Mouse (Mus musculus) lung, postnatal 0 days (tissue): ENCODE results near the gene Xdh. TPM values are rescaled to one million over a fixed set of nuclear protein-coding genes. Genes with fewer than 3 reads are reported as not detected.

Experiments
- ATAC-seq: fragments of 200-750 bp; cut with Nextera tagmentation; 2 replicates; pipeline ENCODE4 v1.8.0; 2017; ENCODE audit warnings: moderate library complexity
- DNase-seq: peaks from one replicate; pipeline ENCODE4 v3.0.0-alpha.2; 2016; ENCODE audit warnings: low spot score
- H3K27ac ChIP-seq: fragments of 300-500 bp; sonication (generic); 2 replicates; pipeline ENCODE4 v1.5.1; 2014; ENCODE audit warnings: antibody characterized with exemption, mild to moderate bottlenecking, low read length, mixed read lengths
- H3K27me3 ChIP-seq: fragments of 300-500 bp; sonication (generic); replicated peaks from 2 replicates; pipeline ENCODE4 v1.6.1; 2014; ENCODE audit warnings: low read length, mixed read lengths; ENCODE audit not compliant: insufficient read depth
- H3K36me3 ChIP-seq: fragments of 300-500 bp; sonication (generic); 2 replicates; pipeline ENCODE4 v1.6.1; 2014; ENCODE audit warnings: low read length, mixed read lengths; ENCODE audit not compliant: insufficient read depth
- H3K4me1 ChIP-seq: fragments of 300-500 bp; sonication (generic); 2 replicates; pipeline ENCODE4 v1.6.1; 2014; ENCODE audit warnings: antibody characterized with exemption, low read depth, low read length, mixed read lengths; ENCODE audit not compliant: insufficient read depth
- H3K4me2 ChIP-seq: fragments of 300-500 bp; sonication (generic); replicated peaks from 2 replicates; pipeline ENCODE4 v1.6.1; 2014; ENCODE audit warnings: low read depth, mild to moderate bottlenecking, low read length, moderate library complexity, mixed read lengths
- H3K4me3 ChIP-seq: fragments of 300-500 bp; sonication (generic); 2 replicates; pipeline ENCODE4 v1.5.1; 2014; ENCODE audit warnings: low read depth, low read length
- H3K9ac ChIP-seq: fragments of 300-500 bp; sonication (generic); replicated peaks from 2 replicates; pipeline ENCODE4 v1.6.1; 2014; ENCODE audit warnings: low read depth, mild to moderate bottlenecking
- H3K9me3 ChIP-seq: fragments of 300-500 bp; sonication (generic); 2 replicates; pipeline ENCODE4 v1.6.1; 2016; ENCODE audit warnings: low read length, mixed read lengths
- CTCF ChIP-seq: IDR thresholded peaks from 2 replicates; pipeline ENCODE4 v1.5.1; 2016; ENCODE audit warnings: antibody characterized with exemption, mild to moderate bottlenecking
- EP300 ChIP-seq: IDR thresholded peaks from 2 replicates; pipeline ENCODE4 v1.6.1; 2016; ENCODE audit warnings: antibody characterized with exemption, mild to moderate bottlenecking, control low read depth
- WGBS: fragments of 180-500 bp; shearing (Covaris S2); extraction: QIAGEN DNeasy Blood & Tissue Kit; methylation state at CpG from one replicate; pipeline ENCODE4 v1.1.7; 2014; 5-methylcytosine and 5-hydroxymethylcytosine counted together
- polyA plus RNA-seq: library from polyadenylated mRNA; unstranded; fragments of >200 nt; fragmentation: Nextera tagmentation; extraction: Ambion mirVana; gene quantifications from 2 replicates; pipeline ENCODE4 v1.2.1, GENCODE M21; 2015

The Xdh gene
- polyA plus RNA-seq, 1 experiment from 2014 or later, result 34.0 TPM

DNA sequence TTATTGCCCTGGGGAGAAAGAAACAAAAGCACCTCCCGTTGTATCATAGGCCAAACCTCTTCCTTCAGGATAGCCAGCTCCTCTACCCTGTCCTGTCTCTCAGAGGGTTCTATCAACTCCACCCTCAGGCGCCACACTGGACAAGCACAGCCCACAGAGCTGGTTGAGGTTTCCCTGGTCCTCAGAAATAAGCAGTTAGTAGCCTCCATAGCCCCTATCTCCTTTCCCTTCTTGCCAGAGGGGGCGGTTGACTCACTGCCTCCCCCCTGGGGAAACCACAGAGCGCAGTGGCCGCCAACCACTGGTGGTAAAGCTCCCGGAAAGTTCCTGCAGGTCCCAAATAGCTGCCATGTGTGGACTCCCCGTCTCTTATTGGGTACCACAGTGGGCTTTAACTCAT lies 74.3 kb downstream of the Xdh start:
- no peak for TF ChIP-seq CTCF
- TF ChIP-seq EP300, result no peak
- WGBS, result 81% methylated on average over 7 of the region's 7 CpGs
- H3K4me1 ChIP-seq, result no peaks in the 10 kb centered on the region

DNA sequence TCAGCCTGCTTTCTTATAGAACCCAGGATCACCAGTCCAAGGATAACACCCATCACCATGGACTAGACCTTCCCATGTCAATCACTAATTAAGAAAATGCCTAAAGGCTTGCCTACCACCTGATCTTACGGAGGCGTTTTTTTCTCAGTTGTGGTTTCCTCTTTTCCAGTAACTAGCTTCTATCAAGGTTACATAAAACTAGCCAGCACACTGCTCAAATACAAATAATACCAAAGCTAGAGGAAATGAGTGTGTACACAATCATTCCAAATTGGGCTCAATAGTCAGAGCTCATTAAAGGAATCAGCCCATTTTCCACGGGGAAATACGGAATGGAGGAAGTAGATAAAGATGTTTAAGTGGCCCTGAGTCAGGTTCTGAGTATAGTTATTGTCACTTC lies 74.7 kb downstream of the Xdh start:
- Histone ChIP-seq H3K4me3 (no peak overlapping the region), H3K27me3 (no peaks in the 10 kb centered on the region), H3K4me1 (no peaks in the 10 kb centered on the region), H3K9me3 (no peaks in the 10 kb centered on the region), H3K27ac (no peak overlapping the region), H3K9ac (no peak overlapping the region), H3K4me2 (no peak overlapping the region), H3K36me3 (no peaks in the 10 kb centered on the region)
- no peak for DNase-seq
- 53% methylated on average over 4 of the region's 4 CpGs for WGBS
- no peak for TF ChIP-seq CTCF
- TF ChIP-seq EP300, result no peak
- ATAC-seq, result no peak

More for the DNA sequence above, 74.3 kb downstream of the Xdh start:
- Histone ChIP-seq H3K9ac (no peak overlapping the region), H3K4me2 (no peak overlapping the region), H3K36me3 (no peaks in the 10 kb centered on the region), H3K27ac (no peak overlapping the region), H3K4me3 (no peak overlapping the region), H3K9me3 (no peaks in the 10 kb centered on the region), H3K27me3 (no peaks in the 10 kb centered on the region)
- ATAC-seq, result no peak
- DNase-seq, result no peak

DNA sequence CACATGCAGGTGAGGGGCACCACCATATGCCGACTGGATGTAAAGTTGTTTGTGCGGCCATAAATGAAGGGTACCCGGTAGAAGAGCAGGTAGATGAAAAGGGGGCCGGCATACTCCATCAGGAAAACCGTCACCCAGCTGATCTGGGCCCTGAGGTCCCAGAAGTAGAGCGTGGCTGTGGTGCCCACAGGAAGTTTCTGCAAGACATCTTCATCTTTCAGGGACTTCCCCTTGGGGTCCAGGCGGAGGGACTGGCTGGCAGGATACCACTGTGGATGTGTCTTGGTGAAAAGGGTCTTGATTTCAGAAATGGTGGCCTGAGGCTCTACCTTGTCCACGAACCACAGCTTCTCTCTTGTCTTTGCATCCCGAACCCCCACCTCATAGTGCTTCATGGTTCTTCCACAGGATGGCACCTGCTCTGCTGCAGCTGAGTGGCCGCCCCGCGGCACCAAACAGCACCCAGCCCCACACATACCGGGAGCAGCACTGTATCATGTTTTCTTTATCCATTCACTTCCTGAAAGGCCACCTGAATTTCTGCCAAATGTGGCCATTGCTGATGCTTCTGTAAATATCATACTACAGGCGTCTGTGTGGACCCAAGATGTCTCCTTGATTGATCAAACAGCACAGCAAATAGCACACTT lies 78.9 kb downstream of the Xdh start:
- Histone ChIP-seq H3K27me3 (no peaks in the 10 kb centered on the region), H3K36me3 (no peaks in the 10 kb centered on the region), H3K4me3 (no peak overlapping the region), H3K4me2 (no peak overlapping the region), H3K27ac (no peak overlapping the region), H3K9ac (no peak overlapping the region), H3K9me3 (no peaks in the 10 kb centered on the region), H3K4me1 (no peaks in the 10 kb centered on the region)
- no peak for DNase-seq
- no peak for TF ChIP-seq EP300
- no peak for TF ChIP-seq CTCF
- 86% methylated on average over 14 of the region's 14 CpGs for WGBS
- ATAC-seq, result no peak

DNA sequence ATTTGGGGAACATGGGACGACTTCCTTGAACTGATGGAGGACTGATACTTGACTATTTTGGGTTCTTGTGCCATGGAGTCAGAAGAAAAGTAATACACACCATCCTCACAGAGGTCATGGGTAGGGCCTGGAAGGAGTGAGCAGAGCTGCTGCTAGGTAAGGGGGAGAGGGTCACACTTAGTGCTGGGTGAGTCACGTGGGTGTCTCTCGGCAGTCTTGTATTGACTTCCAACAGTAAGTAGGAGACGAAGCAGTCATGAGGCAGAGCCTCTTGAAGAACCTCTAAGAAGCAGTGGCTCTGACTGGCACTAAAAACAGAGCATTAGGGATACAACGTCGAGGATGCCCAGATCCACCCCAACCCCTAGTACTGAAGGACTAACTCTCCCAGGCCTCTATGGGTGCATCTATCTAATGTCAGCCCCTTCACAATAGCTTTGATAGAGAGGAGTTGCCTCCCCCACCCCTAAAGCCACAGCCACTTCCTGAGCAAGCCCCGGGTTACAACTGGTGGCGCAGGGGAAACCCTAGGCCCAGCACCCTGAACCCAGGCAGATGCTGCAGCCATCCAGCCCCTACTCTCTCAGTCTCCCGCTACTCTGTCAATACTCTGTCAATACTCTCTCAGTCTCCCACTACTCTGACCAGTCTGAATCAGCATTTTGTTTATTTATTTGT lies 80.8 kb downstream of the Xdh start:
- ATAC-seq, result no peak

DNA sequence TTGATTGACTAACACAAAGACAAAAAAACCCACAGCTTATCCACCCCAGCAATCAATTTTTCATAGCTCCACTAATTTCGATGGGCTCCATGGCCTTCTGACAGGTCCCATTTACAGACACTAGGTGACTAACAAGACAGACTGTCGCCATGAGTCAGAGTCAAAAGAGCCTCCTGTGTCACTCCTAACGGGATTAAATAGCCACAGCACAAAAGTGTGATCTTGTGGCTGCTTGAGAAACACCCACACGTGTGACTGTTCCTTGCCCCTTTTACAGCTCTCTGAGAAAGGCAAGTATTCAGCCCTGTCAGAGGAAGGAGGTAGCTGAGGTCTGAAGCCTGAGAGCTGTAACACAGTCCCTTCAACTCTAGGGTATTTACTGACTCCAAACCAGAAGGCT lies 96.3 kb downstream of the Xdh start:
- Histone ChIP-seq H3K27me3 (no peaks in the 10 kb centered on the region), H3K4me1 (no peaks in the 10 kb centered on the region), H3K9ac (no peak overlapping the region), H3K36me3 (no peaks in the 10 kb centered on the region), H3K4me3 (no peak overlapping the region), H3K9me3 (no peaks in the 10 kb centered on the region), H3K27ac (no peak overlapping the region), H3K4me2 (no peak overlapping the region)
- DNase-seq (no peak), ATAC-seq (no peak)
- 68% methylated on average over 4 of the region's 4 CpGs for WGBS
- no peak for TF ChIP-seq CTCF
- no peak for TF ChIP-seq EP300

More for the DNA sequence above, 80.8 kb downstream of the Xdh start:
- Histone ChIP-seq H3K27ac (no peak overlapping the region), H3K4me1 (no peaks in the 10 kb centered on the region), H3K27me3 (no peaks in the 10 kb centered on the region), H3K9ac (no peak overlapping the region), H3K4me2 (no peak overlapping the region), H3K4me3 (no peak overlapping the region), H3K9me3 (no peaks in the 10 kb centered on the region), H3K36me3 (no peaks in the 10 kb centered on the region)
- TF ChIP-seq EP300, result no peak
- no peak for TF ChIP-seq CTCF
- 85% methylated on average over 9 of the region's 9 CpGs for WGBS
- DNase-seq, result no peak

DNA sequence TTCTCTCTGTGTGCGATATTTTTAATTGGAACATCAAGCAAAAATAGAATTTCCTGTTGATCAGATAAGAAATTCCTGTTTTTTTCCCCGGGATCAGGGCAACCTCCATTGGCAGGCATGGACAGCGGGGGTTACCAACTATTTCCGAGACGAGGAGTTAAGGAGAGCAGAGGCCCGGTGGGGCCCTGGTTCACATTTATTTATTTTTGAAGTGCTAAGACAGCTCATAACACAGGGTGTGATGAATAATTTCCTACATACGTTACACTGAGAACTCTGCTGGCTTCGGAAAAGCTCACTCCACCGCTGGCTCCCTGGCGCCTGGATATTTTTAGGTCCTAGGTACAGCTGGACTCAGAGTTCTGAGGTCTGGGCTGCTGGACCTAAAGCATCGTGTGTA lies 97.0 kb downstream of the Xdh start:
- H3K27ac ChIP-seq, result no peak overlapping the region
- no peak for ATAC-seq
- no peaks in the 10 kb centered on the region for H3K4me1 ChIP-seq
- H3K27me3 ChIP-seq, result no peaks in the 10 kb centered on the region
- H3K9me3 ChIP-seq, result no peaks in the 10 kb centered on the region
- no peaks in the 10 kb centered on the region for H3K36me3 ChIP-seq
- WGBS, result 45% methylated on average over 11 of the region's 11 CpGs
- DNase-seq, result no peak
- TF ChIP-seq EP300 (no peak), CTCF (no peak)
- H3K9ac ChIP-seq, result no peak overlapping the region
- no peak overlapping the region for H3K4me3 ChIP-seq
- no peak overlapping the region for H3K4me2 ChIP-seq
